26 mouse cellular contexts compared by ENCODE assay signal in the genomic region with DNA sequence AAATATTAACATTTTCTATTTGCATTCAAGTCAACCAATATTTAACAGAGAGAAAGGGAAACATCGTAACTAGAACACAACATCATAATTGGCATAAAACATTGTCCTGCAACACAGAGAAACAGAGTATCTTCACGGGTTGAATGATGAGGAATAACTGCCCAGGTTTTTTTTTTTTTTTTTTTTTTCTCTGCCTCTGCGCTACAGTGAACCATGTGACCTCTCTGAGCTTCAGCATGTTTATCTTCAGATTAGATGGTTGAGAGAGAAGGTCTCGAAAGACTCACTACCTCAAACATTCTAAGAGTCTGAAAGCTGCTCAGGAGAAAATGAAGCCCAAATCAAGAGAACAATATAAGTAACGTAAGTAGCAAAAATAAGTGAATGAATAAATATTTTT.
"Had no signal": no experiment of that assay in that cellular context is flagged by ENCODE, and none has a peak within 500 bp of the region (broad histone marks: within the 10 kb centered on the region; RNA-seq: fewer than 3 reads in every experiment).

No protein-coding gene starts in this region.

- H3K27ac ChIP-seq: embryonic facial prominence, embryonic 10.5 days; embryonic facial prominence, embryonic 12.5 days; embryonic facial prominence, embryonic 13.5 days; embryonic facial prominence, embryonic 15.5 days; forebrain, embryonic 10.5 days; forebrain, embryonic 12.5 days; forebrain, embryonic 13.5 days; forebrain, embryonic 15.5 days; gastrocnemius, adult 2 months; heart, adult 2 months had no signal

- H3K9me3 ChIP-seq: embryonic facial prominence, embryonic 12.5 days; embryonic facial prominence, embryonic 13.5 days; embryonic facial prominence, embryonic 15.5 days had no signal

- H3K27me3 ChIP-seq: embryonic facial prominence, embryonic 12.5 days; embryonic facial prominence, embryonic 13.5 days; embryonic facial prominence, embryonic 15.5 days; forebrain, embryonic 12.5 days; forebrain, embryonic 13.5 days; forebrain, embryonic 15.5 days had no signal

- H3K4me1 ChIP-seq: embryonic facial prominence, embryonic 10.5 days; embryonic facial prominence, embryonic 12.5 days; embryonic facial prominence, embryonic 13.5 days; embryonic facial prominence, embryonic 15.5 days; forebrain, embryonic 10.5 days; forebrain, embryonic 12.5 days; forebrain, embryonic 13.5 days; forebrain, embryonic 15.5 days had no signal

- H3K36me3 ChIP-seq: embryonic facial prominence, embryonic 10.5 days; embryonic facial prominence, embryonic 12.5 days; embryonic facial prominence, embryonic 13.5 days; embryonic facial prominence, embryonic 15.5 days; forebrain, embryonic 10.5 days; forebrain, embryonic 12.5 days; forebrain, embryonic 15.5 days had no signal

- H3K4me2 ChIP-seq: embryonic facial prominence, embryonic 12.5 days; embryonic facial prominence, embryonic 13.5 days; embryonic facial prominence, embryonic 15.5 days; forebrain, embryonic 12.5 days; forebrain, embryonic 13.5 days; forebrain, embryonic 15.5 days had no signal

- ATAC-seq: forebrain, embryonic 13.5 days; forebrain, embryonic 14.5 days; forebrain, embryonic 15.5 days; forebrain, embryonic 16.5 days; forebrain, postnatal 0 days had no signal

- H3K4me3 ChIP-seq: embryonic facial prominence, embryonic 10.5 days; embryonic facial prominence, embryonic 12.5 days; embryonic facial prominence, embryonic 13.5 days; embryonic facial prominence, embryonic 15.5 days; erythroblast, embryonic 14.5 days; forebrain, embryonic 10.5 days; forebrain, embryonic 12.5 days; forebrain, embryonic 13.5 days; forebrain, embryonic 15.5 days; gastrocnemius, adult 2 months; heart, adult 2 months had no signal

- DNase-seq: cerebellum, adult 9-11 months; cerebellum, postnatal 10 days; cerebellum, postnatal 14 days; cerebellum, postnatal 25 days; cerebellum, postnatal 36 days; embryo, embryonic 11 days; forebrain, postnatal 0 days; gastrocnemius, adult 2 months; gastrocnemius, postnatal 10 days; gastrocnemius, postnatal 14 days; gastrocnemius, postnatal 25 days; gastrocnemius, postnatal 36 days; heart, adult 11 months; heart, adult 18-20 months; heart, adult 2 months had no signal

- H3K9ac ChIP-seq: embryonic facial prominence, embryonic 12.5 days; embryonic facial prominence, embryonic 13.5 days; embryonic facial prominence, embryonic 15.5 days; forebrain, embryonic 12.5 days; forebrain, embryonic 13.5 days; forebrain, embryonic 15.5 days; forebrain, postnatal 0 days had no signal
